Mouse (Mus musculus): Measurements from ENCODE around the gene Lactb. TPM values are rescaled to one million over a fixed set of nuclear protein-coding genes. Genes with fewer than 3 reads are reported as not detected.

The Lactb gene
- polyA plus RNA-seq, 1 experiment from 2014 or later, result 14.2 TPM

GRCm38 (mm10) chr9:66945161-66945560 is 30.1 kb downstream of the Lactb start:
- Histone ChIP-seq H3K9me3 (ENCODE audit: control insufficient read depth, low read length) (no peaks in the 10 kb centered on the region), H3K27ac (replicated peaks; ENCODE audit: low read depth, low read length) (peak overlapping the region; percentile 93), H3K4me1 (ENCODE audit: control insufficient read depth, insufficient read depth, low read length) (peaks cover 10% of the 10 kb centered on the region; the same call in 1 of the 2 replicates), H3K36me3 (ENCODE audit: control insufficient read depth, insufficient read depth, low read length) (peaks cover 10% of the 10 kb centered on the region; the same call in 1 of the 2 replicates), H3K4me3 (replicated peaks; ENCODE audit: low read depth, low read length) (peak overlapping the region; percentile 93), H3K27me3 (ENCODE audit: control insufficient read depth, insufficient read depth, low read length) (no peaks in the 10 kb centered on the region), H3K4me2 (ENCODE audit: low read length) (peak overlapping the region; percentile 83), H3K9ac (replicated peaks; ENCODE audit: low read length) (peak overlapping the region; percentile 86)
- no peak for DNase-seq
- no peak for ATAC-seq (ENCODE audit: low FRiP score, low TSS enrichment)
- WGBS, result 23% methylated on average over 4 of the region's 4 CpGs

DNA sequence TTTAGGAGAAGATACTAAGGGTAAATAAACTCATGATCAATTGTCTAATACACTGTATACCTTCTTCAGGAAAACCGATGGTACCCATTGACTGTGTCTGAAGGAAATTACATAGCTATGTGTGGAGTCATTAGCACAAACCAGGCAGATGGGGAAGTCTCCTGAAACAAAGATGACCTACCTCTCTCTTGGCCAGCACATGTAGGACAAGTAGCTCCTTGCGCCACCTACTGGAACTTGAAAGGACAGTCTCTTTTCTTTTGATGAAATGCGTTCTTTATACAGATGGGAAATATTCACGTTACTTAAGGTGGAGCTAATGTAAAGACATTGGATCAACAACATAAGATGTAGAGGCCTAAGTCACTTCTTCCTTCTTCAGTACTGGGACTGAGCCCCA is 36.4 kb downstream of the Lactb start:
- Histone ChIP-seq H3K4me3 (replicated peaks; ENCODE audit: low read depth, low read length) (no peak overlapping the region), H3K4me2 (ENCODE audit: low read length) (no peak overlapping the region)
- 6% methylated on average over 4 of the region's 4 CpGs for WGBS

DNA sequence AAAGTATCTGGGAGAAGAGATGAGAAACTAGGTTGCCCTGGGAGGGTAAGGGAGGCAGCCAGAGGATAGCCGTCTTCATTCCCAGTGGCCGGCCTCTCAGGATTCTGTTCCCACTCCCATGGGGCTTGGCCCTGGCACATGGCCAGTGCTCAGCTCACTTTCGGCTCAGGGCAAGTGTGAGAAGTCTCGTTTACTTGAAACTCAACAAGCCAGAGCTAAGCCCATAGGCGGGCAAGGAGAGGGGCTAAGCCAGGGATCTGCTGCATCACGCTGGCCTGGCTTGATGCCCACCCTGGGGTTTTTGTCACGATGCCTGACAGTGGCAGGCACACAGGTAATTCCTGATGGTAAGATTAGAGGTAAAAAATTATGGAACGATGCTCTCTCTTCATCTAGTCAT is 37.8 kb downstream of the Lactb start:
- Histone ChIP-seq H3K36me3 (ENCODE audit: control insufficient read depth, insufficient read depth, low read length) (no peaks in the 10 kb centered on the region), H3K4me2 (ENCODE audit: low read length) (no peak overlapping the region), H3K27ac (replicated peaks; ENCODE audit: low read depth, low read length) (no peak overlapping the region), H3K27me3 (ENCODE audit: control insufficient read depth, insufficient read depth, low read length) (no peaks in the 10 kb centered on the region), H3K4me3 (replicated peaks; ENCODE audit: low read depth, low read length) (no peak overlapping the region), H3K9me3 (ENCODE audit: control insufficient read depth, low read length) (no peaks in the 10 kb centered on the region), H3K4me1 (ENCODE audit: control insufficient read depth, insufficient read depth, low read length) (peaks cover 15% of the 10 kb centered on the region), H3K9ac (replicated peaks; ENCODE audit: low read length) (no peak overlapping the region)
- DNase-seq (peak; percentile 50), ATAC-seq (ENCODE audit: low FRiP score, low TSS enrichment) (no peak)
- 67% methylated on average over 8 of the region's 8 CpGs for WGBS

More for the DNA sequence above, 36.4 kb downstream of the Lactb start:
- H3K27ac ChIP-seq (replicated peaks; ENCODE audit: low read depth, low read length), result no peak overlapping the region
- no peaks in the 10 kb centered on the region for H3K27me3 ChIP-seq (ENCODE audit: control insufficient read depth, insufficient read depth, low read length)
- no peaks in the 10 kb centered on the region for H3K36me3 ChIP-seq (ENCODE audit: control insufficient read depth, insufficient read depth, low read length)
- DNase-seq (peak; percentile 85), ATAC-seq (ENCODE audit: low FRiP score, low TSS enrichment) (no peak)
- H3K9ac ChIP-seq (replicated peaks; ENCODE audit: low read length), result no peak overlapping the region
- peaks cover 6% of the 10 kb centered on the region for H3K4me1 ChIP-seq (ENCODE audit: control insufficient read depth, insufficient read depth, low read length)
- H3K9me3 ChIP-seq (ENCODE audit: control insufficient read depth, low read length), result no peaks in the 10 kb centered on the region

DNA sequence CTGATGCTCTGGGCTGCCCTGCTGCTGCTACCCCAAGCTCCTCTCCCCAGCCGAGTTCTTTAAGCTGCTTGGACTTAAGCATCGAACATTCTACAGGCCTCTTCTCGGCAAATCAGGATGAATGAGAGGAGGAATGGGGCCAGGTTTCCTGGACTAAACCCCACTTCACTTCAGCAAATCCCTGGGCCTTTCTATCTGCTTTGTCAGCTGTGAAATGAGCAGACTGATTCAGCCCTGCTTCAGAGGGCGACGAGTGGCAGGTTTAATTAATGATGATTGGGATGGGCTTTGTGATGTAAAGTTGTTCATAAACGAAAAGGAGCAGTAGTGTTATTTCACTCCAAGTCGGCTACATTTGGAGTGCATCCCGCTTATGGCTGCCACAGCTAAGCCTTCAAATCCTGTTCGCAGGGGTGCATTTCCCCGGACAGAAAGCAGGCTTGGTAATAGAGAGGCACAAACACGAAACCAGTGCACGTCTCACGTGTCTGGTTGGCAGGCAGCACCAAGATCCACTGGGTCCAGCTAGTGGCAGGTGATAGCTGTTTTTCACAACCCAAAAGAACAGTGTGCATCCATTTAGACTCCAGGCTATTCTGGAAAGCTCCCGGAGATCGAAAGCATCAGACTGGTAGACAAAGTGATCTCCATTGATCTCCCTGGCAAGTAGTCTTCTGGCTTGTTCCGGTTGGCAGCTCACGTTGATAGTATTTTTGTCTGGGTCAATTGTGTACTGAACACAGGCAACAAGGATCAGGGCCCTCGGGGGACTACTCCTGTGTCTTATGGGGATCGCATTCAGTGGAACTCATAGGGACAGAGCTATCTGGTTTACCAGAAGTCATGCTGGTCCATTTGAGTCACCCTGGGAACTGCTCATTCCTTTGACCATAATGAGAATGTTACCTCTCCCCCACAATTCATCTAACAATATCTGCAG is 41.1 kb downstream of the Lactb start:
- Histone ChIP-seq H3K9ac (replicated peaks; ENCODE audit: low read length) (peak overlapping the region; percentile 20; the same call in 1 of the 2 replicates), H3K4me2 (ENCODE audit: low read length) (peak overlapping the region; percentile 31), H3K36me3 (ENCODE audit: control insufficient read depth, insufficient read depth, low read length) (no peaks in the 10 kb centered on the region), H3K9me3 (ENCODE audit: control insufficient read depth, low read length) (no peaks in the 10 kb centered on the region), H3K27me3 (ENCODE audit: control insufficient read depth, insufficient read depth, low read length) (no peaks in the 10 kb centered on the region), H3K4me1 (ENCODE audit: control insufficient read depth, insufficient read depth, low read length) (peaks cover 15% of the 10 kb centered on the region), H3K27ac (replicated peaks; ENCODE audit: low read depth, low read length) (peak overlapping the region; percentile 72), H3K4me3 (replicated peaks; ENCODE audit: low read depth, low read length) (no peak overlapping the region)
- DNase-seq (peak; percentile 74), ATAC-seq (ENCODE audit: low FRiP score, low TSS enrichment) (peak; percentile 50)
- WGBS, result 16% methylated on average over 19 of the region's 19 CpGs

DNA sequence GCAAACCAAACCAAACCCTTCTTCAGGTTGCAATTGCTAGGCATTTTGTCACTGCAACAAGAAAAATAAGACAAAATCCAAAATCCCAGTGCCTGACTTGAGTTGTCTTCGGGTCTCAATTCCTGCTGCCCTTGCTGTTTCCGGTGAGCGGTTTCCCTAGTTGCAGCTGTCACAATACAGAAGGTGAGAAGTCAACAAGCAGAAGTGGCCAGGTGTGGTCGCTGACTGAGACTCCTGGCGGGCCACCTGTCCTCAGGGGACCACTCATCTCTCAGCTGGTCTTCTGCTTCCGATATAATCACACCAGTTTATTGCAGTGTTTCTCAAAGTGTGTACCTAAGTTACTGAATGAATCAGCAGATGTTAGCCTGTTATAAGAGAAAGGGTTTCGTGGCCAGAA is 44.9 kb downstream of the Lactb start:
- H3K9ac ChIP-seq (replicated peaks; ENCODE audit: low read length), result no peak overlapping the region
- 84% methylated on average over 7 of the region's 7 CpGs for WGBS
- no peaks in the 10 kb centered on the region for H3K27me3 ChIP-seq (ENCODE audit: control insufficient read depth, insufficient read depth, low read length)
- DNase-seq (no peak), ATAC-seq (ENCODE audit: low FRiP score, low TSS enrichment) (no peak)
- peaks cover 17% of the 10 kb centered on the region for H3K4me1 ChIP-seq (ENCODE audit: control insufficient read depth, insufficient read depth, low read length)
- no peak overlapping the region for H3K4me2 ChIP-seq (ENCODE audit: low read length)
- no peaks in the 10 kb centered on the region for H3K36me3 ChIP-seq (ENCODE audit: control insufficient read depth, insufficient read depth, low read length)
- no peaks in the 10 kb centered on the region for H3K9me3 ChIP-seq (ENCODE audit: control insufficient read depth, low read length)
- H3K4me3 ChIP-seq (replicated peaks; ENCODE audit: low read depth, low read length), result no peak overlapping the region
- no peak overlapping the region for H3K27ac ChIP-seq (replicated peaks; ENCODE audit: low read depth, low read length)

DNA sequence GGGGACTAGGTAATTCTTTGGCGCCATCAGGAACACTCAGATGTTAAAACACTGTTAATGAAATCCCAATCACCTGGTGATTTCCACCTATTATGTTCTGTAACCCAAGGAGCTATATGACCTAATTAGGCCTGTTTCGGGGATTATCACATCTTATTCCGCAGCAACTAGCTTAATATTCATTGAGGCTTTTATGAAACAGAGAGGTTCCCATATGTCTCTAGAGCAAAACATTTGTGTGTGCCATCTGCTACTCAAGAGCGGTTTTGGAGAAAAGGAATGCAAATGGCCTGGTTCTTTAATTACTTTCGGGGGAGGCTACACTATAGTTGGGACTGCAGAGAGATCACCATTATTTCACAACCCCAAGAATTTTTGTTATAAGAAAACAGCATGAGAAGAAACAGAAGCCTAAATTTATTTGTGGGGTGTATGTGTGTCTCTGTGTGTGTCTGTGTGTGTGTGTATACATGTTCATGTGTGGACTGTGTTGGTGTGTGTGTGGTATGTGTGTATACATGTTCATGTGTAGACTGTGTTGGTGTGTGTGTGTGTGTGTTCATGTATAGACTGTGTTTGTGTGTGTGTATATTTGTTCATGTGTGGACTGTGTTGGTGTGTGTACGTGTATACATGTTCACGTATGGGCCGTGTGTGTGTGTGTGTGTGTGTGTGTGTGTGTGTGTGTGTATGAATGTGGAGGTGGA is 47.4 kb downstream of the Lactb start:
- Histone ChIP-seq H3K4me3 (replicated peaks; ENCODE audit: low read depth, low read length) (no peak overlapping the region), H3K36me3 (ENCODE audit: control insufficient read depth, insufficient read depth, low read length) (no peaks in the 10 kb centered on the region), H3K27me3 (ENCODE audit: control insufficient read depth, insufficient read depth, low read length) (no peaks in the 10 kb centered on the region), H3K4me1 (ENCODE audit: control insufficient read depth, insufficient read depth, low read length) (0 out of 2 replicates have a peak, but pooled peaks cover 3% of the 10 kb centered on the region), H3K27ac (replicated peaks; ENCODE audit: low read depth, low read length) (no peak overlapping the region), H3K4me2 (ENCODE audit: low read length) (no peak overlapping the region), H3K9me3 (ENCODE audit: control insufficient read depth, low read length) (no peaks in the 10 kb centered on the region), H3K9ac (replicated peaks; ENCODE audit: low read length) (no peak overlapping the region)
- DNase-seq, result peak; percentile 18
- 63% methylated on average over 8 of the region's 8 CpGs for WGBS
- no peak for ATAC-seq (ENCODE audit: low FRiP score, low TSS enrichment)

- no peak overlapping the region for H3K9ac ChIP-seq (replicated peaks; ENCODE audit: low read length)
- H3K4me2 ChIP-seq (ENCODE audit: low read length), result no peak overlapping the region
- H3K27me3 ChIP-seq (ENCODE audit: control insufficient read depth, insufficient read depth, low read length), result no peaks in the 10 kb centered on the region
- WGBS, result 80% methylated on average over 3 of the region's 3 CpGs
- DNase-seq (no peak), ATAC-seq (ENCODE audit: low FRiP score, low TSS enrichment) (no peak)
- no peak overlapping the region for H3K27ac ChIP-seq (replicated peaks; ENCODE audit: low read depth, low read length)
- H3K4me3 ChIP-seq (replicated peaks; ENCODE audit: low read depth, low read length), result no peak overlapping the region
- H3K4me1 ChIP-seq (ENCODE audit: control insufficient read depth, insufficient read depth, low read length), result 0 out of 2 replicates have a peak, but pooled peaks cover 3% of the 10 kb centered on the region
- no peaks in the 10 kb centered on the region for H3K36me3 ChIP-seq (ENCODE audit: control insufficient read depth, insufficient read depth, low read length)
- H3K9me3 ChIP-seq (ENCODE audit: control insufficient read depth, low read length), result no peaks in the 10 kb centered on the region
Observed at GRCm38 (mm10) chr9:66925853-66926252, 49.4 kb downstream of the Lactb start.

GRCm38 (mm10) chr9:66922076-66922475 is 53.2 kb downstream of the Lactb start:
- H3K9ac ChIP-seq (replicated peaks; ENCODE audit: low read length), result no peak overlapping the region
- H3K9me3 ChIP-seq (ENCODE audit: control insufficient read depth, low read length), result no peaks in the 10 kb centered on the region
- DNase-seq (no peak), ATAC-seq (ENCODE audit: low FRiP score, low TSS enrichment) (no peak)
- H3K4me1 ChIP-seq (ENCODE audit: control insufficient read depth, insufficient read depth, low read length), result peaks cover 12% of the 10 kb centered on the region
- H3K4me3 ChIP-seq (replicated peaks; ENCODE audit: low read depth, low read length), result no peak overlapping the region
- no peaks in the 10 kb centered on the region for H3K36me3 ChIP-seq (ENCODE audit: control insufficient read depth, insufficient read depth, low read length)
- H3K4me2 ChIP-seq (ENCODE audit: low read length), result no peak overlapping the region
- no peaks in the 10 kb centered on the region for H3K27me3 ChIP-seq (ENCODE audit: control insufficient read depth, insufficient read depth, low read length)
- H3K27ac ChIP-seq (replicated peaks; ENCODE audit: low read depth, low read length), result no peak overlapping the region
- 96% methylated on average over 1 of the region's 1 CpGs for WGBS

All from midbrain, embryonic 14.5 days (tissue).